Mouse (Mus musculus) intestine, embryonic 16.5 days (tissue): ENCODE data around the gene Cytl1. TPM values are rescaled to one million over a fixed set of nuclear protein-coding genes. Genes with fewer than 3 reads are reported as not detected.

Experiments used
- ATAC-seq: fragments of 200-750 bp; cut with Nextera tagmentation; 2 replicates; pipeline ENCODE4 v1.8.0; 2017; ENCODE audit warnings: moderate TSS enrichment, moderate library complexity
- H3K27ac ChIP-seq: fragments of 300-500 bp; sonication (generic); 2 replicates; pipeline ENCODE4 v1.5.1; 2014; ENCODE audit warnings: mild to moderate bottlenecking, low read length
- H3K27me3 ChIP-seq: fragments of 300-500 bp; sonication (generic); replicated peaks from 2 replicates; pipeline ENCODE4 v1.6.1; 2014; ENCODE audit warnings: low read length, control low read depth, mixed read lengths; ENCODE audit not compliant: control insufficient read depth, insufficient read depth
- H3K36me3 ChIP-seq: fragments of 300-500 bp; sonication (generic); 2 replicates; pipeline ENCODE4 v1.6.1; 2014; ENCODE audit warnings: low read length, control low read depth; ENCODE audit not compliant: control insufficient read depth, insufficient read depth
- H3K4me1 ChIP-seq: fragments of 300-500 bp; sonication (generic); 2 replicates; pipeline ENCODE4 v1.6.1; 2014; ENCODE audit warnings: low read length, control low read depth, mixed read lengths; ENCODE audit not compliant: control insufficient read depth, insufficient read depth
- H3K4me2 ChIP-seq: fragments of 300-500 bp; sonication (generic); 2 replicates; pipeline ENCODE4 v1.6.1; 2014; ENCODE audit warnings: low read depth, low read length, control low read depth
- H3K4me3 ChIP-seq: fragments of 300-500 bp; sonication (generic); 2 replicates; pipeline ENCODE4 v1.5.1; 2014; ENCODE audit warnings: mild to moderate bottlenecking, low read length
- H3K9ac ChIP-seq: fragments of 300-500 bp; sonication (generic); 2 replicates; pipeline ENCODE4 v1.6.1; 2014; ENCODE audit warnings: low read depth, low read length
- H3K9me3 ChIP-seq: fragments of 300-500 bp; sonication (generic); 2 replicates; pipeline ENCODE4 v1.6.1; 2016; ENCODE audit warnings: low read length, control low read depth; ENCODE audit not compliant: control insufficient read depth
- WGBS: fragments of 180-500 bp; shearing (Covaris S2); extraction: QIAGEN DNeasy Blood & Tissue Kit; methylation state at CpG from one replicate; pipeline ENCODE4 v1.1.7; 2014; 5-methylcytosine and 5-hydroxymethylcytosine counted together
- polyA plus RNA-seq: library from polyadenylated mRNA; unstranded; fragments of >200 nt; fragmentation: Nextera tagmentation; extraction: Ambion mirVana; gene quantifications from 2 replicates; pipeline ENCODE4 v1.2.1, GENCODE M21; 2015

Gene Cytl1
- polyA plus RNA-seq, 1 experiment from 2014 or later: 0.59 TPM

GRCm38 (mm10) chr5:37717384-37717963 lies 17.8 kb upstream of the Cytl1 start:
- Histone ChIP-seq H3K36me3 (no peaks in the 10 kb centered on the region), H3K4me2 (peak overlapping the region; percentile 76), H3K9ac (peak overlapping the region; percentile 50), H3K9me3 (no peaks in the 10 kb centered on the region), H3K27ac (no peak overlapping the region), H3K27me3 (peaks cover 13% of the 10 kb centered on the region; the same call in 1 of the 2 replicates), H3K4me1 (peaks cover 6% of the 10 kb centered on the region; the same call in 1 of the 2 replicates), H3K4me3 (peak overlapping the region; percentile 46)
- WGBS: 0% methylated on average over 14 of the region's 14 CpGs
- peak; percentile 50 for ATAC-seq

DNA sequence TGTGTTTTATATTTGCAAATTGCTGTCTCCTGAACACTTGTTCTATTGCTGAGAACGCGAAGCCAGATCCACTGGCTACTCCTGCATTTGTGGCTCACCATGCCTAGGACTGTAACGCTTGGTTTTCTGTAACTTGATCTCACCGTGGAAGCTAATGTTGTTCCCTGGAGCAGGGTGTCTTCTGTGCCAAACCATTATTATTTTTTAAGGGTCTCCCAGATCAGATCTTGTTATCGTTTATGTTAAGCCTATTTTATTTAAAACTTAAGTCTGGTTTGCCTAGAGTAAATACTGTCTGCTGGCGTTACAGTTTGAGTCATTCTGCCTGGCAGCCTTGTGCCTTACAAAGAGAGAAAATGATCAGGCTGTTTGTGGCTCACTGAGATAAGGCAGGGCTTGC lies 14.6 kb upstream of the Cytl1 start:
- ATAC-seq: no peak
- Histone ChIP-seq H3K27me3 (peaks cover 8% of the 10 kb centered on the region; the same call in 1 of the 2 replicates), H3K36me3 (no peaks in the 10 kb centered on the region), H3K27ac (no peak overlapping the region), H3K9me3 (no peaks in the 10 kb centered on the region), H3K9ac (no peak overlapping the region), H3K4me1 (peaks cover 6% of the 10 kb centered on the region; the same call in 1 of the 2 replicates), H3K4me2 (no peak overlapping the region), H3K4me3 (no peak overlapping the region)
- WGBS: 18% methylated on average over 6 of the region's 6 CpGs

DNA sequence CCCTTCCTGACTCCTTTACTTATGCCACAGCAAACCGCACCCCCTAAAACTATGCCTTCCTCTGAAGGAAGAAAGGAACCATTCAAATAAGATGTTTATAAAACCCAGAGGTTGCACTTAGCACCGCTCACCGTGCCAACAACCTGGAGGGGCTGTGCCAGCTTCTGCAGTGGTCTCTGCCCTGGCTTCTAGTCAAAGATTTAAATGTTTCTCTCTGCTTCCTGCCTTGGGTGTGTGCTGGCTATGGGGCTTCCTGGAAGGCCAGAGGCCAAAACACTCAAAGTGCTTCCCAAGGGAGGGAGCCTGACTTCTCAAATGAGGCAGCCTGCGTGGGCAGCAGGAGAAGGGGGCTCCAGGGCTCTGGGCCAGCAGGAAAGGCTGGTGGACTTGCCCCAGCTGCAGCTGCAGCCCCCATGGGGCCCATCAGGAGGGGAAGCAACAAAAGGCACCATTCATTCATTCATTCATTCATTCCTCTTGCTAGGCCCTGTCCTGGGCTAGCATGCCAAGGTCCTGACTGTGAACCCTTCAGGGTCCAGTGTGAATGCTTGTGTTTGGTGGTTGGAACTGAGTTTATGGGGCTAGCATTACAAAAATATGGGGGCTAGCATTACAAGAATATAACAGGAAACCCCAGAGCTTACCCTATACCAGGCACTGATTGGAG lies 10.0 kb upstream of the Cytl1 start:
- WGBS: 65% methylated on average over 4 of the region's 4 CpGs
- ATAC-seq: no peak

GRCm38 (mm10) chr5:37730781-37731180 lies 4.5 kb upstream of the Cytl1 start:
- H3K27ac ChIP-seq: no peak overlapping the region

More for the DNA sequence above, 10.0 kb upstream of the Cytl1 start:
- Histone ChIP-seq H3K4me1 (no peaks in the 10 kb centered on the region), H3K27ac (no peak overlapping the region), H3K27me3 (no peaks in the 10 kb centered on the region), H3K4me2 (no peak overlapping the region), H3K36me3 (no peaks in the 10 kb centered on the region), H3K9me3 (no peaks in the 10 kb centered on the region), H3K4me3 (no peak overlapping the region), H3K9ac (no peak overlapping the region)

DNA sequence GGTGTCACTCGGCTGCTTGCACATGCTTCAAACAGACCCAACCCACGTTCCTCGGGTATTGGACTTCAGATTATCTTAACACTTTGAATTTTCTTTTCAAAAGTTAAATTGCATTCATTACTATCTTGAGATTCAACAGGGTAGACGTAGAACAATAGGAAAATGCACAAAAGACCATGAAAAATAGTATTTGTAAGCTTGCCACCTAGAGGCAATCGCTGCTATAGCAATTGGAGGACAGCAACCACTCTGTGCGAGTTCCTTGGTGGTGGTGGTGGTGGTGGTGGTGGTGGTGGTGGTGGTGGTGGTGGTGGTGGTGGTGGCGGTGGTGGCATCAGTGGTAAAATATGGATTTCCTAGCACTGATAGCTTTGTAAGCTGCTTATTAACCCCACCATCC lies 894 bp downstream of the Cytl1 start:
- Histone ChIP-seq H3K27me3 (no peaks in the 10 kb centered on the region), H3K4me2 (no peak overlapping the region), H3K4me1 (no peaks in the 10 kb centered on the region), H3K9ac (no peak overlapping the region), H3K9me3 (no peaks in the 10 kb centered on the region), H3K36me3 (no peaks in the 10 kb centered on the region), H3K27ac (no peak overlapping the region), H3K4me3 (no peak overlapping the region)
- 53% methylated on average over 7 of the region's 7 CpGs for WGBS
- no peak for ATAC-seq

More at GRCm38 (mm10) chr5:37730781-37731180, 4.5 kb upstream of the Cytl1 start:
- no peak for ATAC-seq
- Histone ChIP-seq H3K36me3 (no peaks in the 10 kb centered on the region), H3K27me3 (no peaks in the 10 kb centered on the region), H3K4me2 (no peak overlapping the region), H3K4me1 (no peaks in the 10 kb centered on the region), H3K9me3 (no peaks in the 10 kb centered on the region), H3K4me3 (no peak overlapping the region), H3K9ac (no peak overlapping the region)
- 86% methylated on average over 2 of the region's 2 CpGs for WGBS

DNA sequence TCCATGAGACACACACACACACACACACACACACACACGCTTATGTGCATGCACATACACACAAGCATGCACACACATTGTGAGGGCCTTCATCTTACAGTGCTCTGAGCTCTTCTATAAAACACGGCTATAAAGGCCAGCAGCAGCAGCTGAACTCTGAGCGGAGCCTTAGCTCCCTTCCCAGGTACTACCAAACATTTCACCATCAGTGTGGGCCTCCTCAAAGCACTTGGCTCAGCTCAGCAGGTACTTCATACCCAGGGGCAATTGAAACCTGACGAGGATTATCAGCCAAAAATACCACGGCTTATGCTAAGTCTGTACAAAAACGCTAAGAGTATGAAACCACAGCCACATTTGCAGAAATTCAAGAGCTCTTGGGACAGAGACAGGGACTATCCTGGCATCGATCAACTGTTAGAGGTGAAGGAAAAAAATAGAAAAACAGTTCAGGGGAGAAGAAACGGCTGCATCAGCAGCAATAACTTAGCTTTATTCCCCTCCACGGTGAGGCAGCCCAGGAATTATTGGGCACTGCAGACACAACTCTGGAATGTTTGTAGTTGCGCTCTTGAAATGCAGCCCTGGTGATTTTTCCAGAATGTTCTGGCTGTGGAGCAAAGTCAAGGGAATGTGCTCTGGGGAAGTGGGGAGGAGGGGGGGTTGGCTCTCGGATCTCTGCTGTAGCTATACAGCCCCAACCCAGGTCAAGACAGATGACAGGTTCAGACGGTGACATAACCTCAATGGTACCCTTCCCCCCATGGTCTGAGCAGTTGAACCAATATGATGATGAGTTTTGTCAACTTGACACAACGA lies 8.8 kb downstream of the Cytl1 start:
- Histone ChIP-seq H3K27ac (no peak overlapping the region), H3K27me3 (no peaks in the 10 kb centered on the region), H3K36me3 (no peaks in the 10 kb centered on the region), H3K4me3 (no peak overlapping the region), H3K9me3 (no peaks in the 10 kb centered on the region), H3K4me1 (no peaks in the 10 kb centered on the region), H3K9ac (no peak overlapping the region), H3K4me2 (no peak overlapping the region)
- WGBS: 69% methylated on average over 13 of the region's 13 CpGs
- ATAC-seq: no peak

DNA sequence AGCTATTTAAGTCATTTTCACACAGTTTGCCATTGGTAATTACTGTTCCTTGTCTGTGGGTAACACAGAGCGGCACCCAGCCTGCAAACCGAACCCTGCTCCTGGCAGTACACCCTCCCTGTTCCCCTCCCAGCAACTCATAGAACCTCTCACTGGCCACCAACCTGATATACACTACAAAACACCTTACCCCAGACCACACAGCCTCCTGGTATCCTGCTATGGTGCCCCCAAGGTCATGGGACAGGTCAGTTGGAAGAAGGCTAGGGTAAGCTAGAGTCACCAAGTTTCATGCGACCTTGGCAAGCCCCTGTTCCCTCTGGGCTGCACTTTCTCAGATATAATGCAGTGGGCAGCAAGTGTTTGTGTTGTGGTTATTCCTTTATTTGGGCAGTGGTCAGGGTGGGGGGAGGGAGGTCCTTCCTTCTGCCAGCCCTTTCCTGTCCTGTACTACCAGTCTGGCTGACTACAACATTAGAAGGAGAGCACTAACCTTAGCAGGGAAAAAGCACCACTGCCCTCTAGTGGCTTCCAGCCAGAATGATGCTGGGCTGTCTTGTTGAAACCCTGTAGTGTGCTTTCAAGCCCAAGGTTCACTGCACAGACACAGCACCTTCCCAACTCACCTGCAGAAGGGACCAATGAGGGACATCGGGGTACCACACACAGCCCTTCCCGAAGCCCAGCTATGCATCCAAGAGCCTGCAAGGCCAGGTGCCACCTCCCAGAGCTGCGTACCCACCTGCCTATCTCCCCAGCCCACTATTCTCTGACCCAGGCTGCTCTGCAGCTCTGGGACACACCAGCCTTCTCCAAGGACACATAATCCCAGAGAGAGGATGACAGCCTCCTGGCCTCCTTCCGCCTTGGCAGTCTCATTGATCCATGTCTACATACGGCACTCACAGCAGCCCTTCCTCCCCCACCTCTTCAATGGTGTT lies 17.0 kb downstream of the Cytl1 start:
- ATAC-seq: peak; percentile 68
- no peak overlapping the region for H3K4me3 ChIP-seq
- no peaks in the 10 kb centered on the region for H3K9me3 ChIP-seq
- H3K27ac ChIP-seq: no peak overlapping the region
- H3K4me2 ChIP-seq: no peak overlapping the region
- H3K9ac ChIP-seq: no peak overlapping the region
- no peaks in the 10 kb centered on the region for H3K27me3 ChIP-seq
- 61% methylated on average over 8 of the region's 8 CpGs for WGBS
- H3K36me3 ChIP-seq: no peaks in the 10 kb centered on the region
- H3K4me1 ChIP-seq: no peaks in the 10 kb centered on the region

DNA sequence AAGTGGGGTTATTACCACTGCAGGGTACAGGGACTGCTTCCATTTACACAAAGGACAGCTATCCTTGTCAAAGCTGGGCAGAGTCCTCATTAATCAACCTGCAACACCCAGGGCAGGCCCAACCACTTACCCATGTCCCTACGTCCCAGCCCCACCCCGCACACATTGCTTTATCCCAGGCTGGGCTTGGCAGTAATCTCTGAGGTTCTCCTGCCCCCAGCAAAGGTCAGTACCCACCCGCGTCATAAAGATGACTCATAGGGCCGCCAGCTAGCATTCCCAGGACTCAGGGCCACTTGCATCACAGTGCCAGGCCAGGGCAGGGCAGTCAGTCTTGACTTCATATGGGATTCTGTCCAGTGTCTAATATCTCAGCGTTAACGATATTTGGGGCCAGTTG lies 18.0 kb downstream of the Cytl1 start:
- H3K4me1 ChIP-seq: no peaks in the 10 kb centered on the region
- H3K9ac ChIP-seq: no peak overlapping the region
- no peak overlapping the region for H3K4me2 ChIP-seq
- no peak overlapping the region for H3K4me3 ChIP-seq
- no peaks in the 10 kb centered on the region for H3K27me3 ChIP-seq
- H3K27ac ChIP-seq: no peak overlapping the region
- ATAC-seq: peak; percentile 92
- WGBS: 62% methylated on average over 7 of the region's 7 CpGs
- no peaks in the 10 kb centered on the region for H3K36me3 ChIP-seq
- no peaks in the 10 kb centered on the region for H3K9me3 ChIP-seq
